Mouse (Mus musculus) megakaryocyte, embryonic 14.5 days (primary cell): Measurements from ENCODE around the gene Mllt6. TPM values are rescaled to one million over a fixed set of nuclear protein-coding genes. Genes with fewer than 3 reads are reported as not detected.

ENCODE experiments used
- H3K27me3 ChIP-seq: replicated peaks from 2 replicates; pipeline ENCODE3; 2012; ENCODE audit warnings: inconsistent platforms
- H3K36me3 ChIP-seq: replicated peaks from 2 replicates; pipeline ENCODE3; 2012; ENCODE audit warnings: low read length, inconsistent platforms, mixed read lengths
- H3K4me1 ChIP-seq: 2 replicates; pipeline ENCODE4 v1.6.1; 2012; ENCODE audit warnings: inconsistent platforms
- H3K4me3 ChIP-seq: replicated peaks from 2 replicates; pipeline ENCODE3; 2012; ENCODE audit warnings: moderate library complexity, mild to moderate bottlenecking, inconsistent platforms
- H3K9me3 ChIP-seq: 2 replicates; pipeline ENCODE4 v1.6.1; 2012; ENCODE audit warnings: inconsistent platforms
- FLI1 ChIP-seq: IDR thresholded peaks from 2 replicates; pipeline ENCODE4 v1.6.1; 2012; ENCODE audit warnings: low read length, inconsistent platforms, mixed read lengths
- GATA1 ChIP-seq: IDR thresholded peaks from 3 replicates; pipeline ENCODE4 v1.6.1; 2012; ENCODE audit warnings: mixed read lengths, low read length, inconsistent platforms, borderline replicate concordance
- polyA plus RNA-seq: library from polyadenylated mRNA; stranded (reverse); fragments of >175 nt; gene quantifications from 2 replicates; pipeline ENCODE4 v1.2.3, GENCODE M21; 2012; ENCODE audit warnings: low replicate concordance; ENCODE audit not compliant: insufficient read depth

The Mllt6 gene
- polyA plus RNA-seq, 1 experiment = 8.6 TPM

GRCm38 (mm10) chr11:97659267-97659989 lies 3.8 kb upstream of the Mllt6 start:
- Histone ChIP-seq H3K27me3 (peaks cover 65% of the 10 kb centered on the region), H3K9me3 (no peaks in the 10 kb centered on the region), H3K4me3 (peak overlapping the region; percentile 93), H3K4me1 (peaks cover 55% of the 10 kb centered on the region), H3K36me3 (no peaks in the 10 kb centered on the region)
- TF ChIP-seq GATA1 (no peak), FLI1 (no peak)

GRCm38 (mm10) chr11:97659990-97660714 lies 3.1 kb upstream of the Mllt6 start:
- Histone ChIP-seq H3K27me3 (peaks cover 64% of the 10 kb centered on the region), H3K4me3 (peak overlapping the region; percentile 93), H3K36me3 (no peaks in the 10 kb centered on the region), H3K9me3 (no peaks in the 10 kb centered on the region), H3K4me1 (peaks cover 58% of the 10 kb centered on the region)
- TF ChIP-seq FLI1 = no peak

- no peak for TF ChIP-seq GATA1
- TF ChIP-seq FLI1 = no peak
- peaks cover 6% of the 10 kb centered on the region; the same call in 1 of the 2 replicates for H3K9me3 ChIP-seq
- H3K36me3 ChIP-seq = peaks cover 8% of the 10 kb centered on the region
- H3K4me1 ChIP-seq = peaks cover 64% of the 10 kb centered on the region
- H3K4me3 ChIP-seq = peak overlapping the region; percentile 93
- peaks cover 64% of the 10 kb centered on the region for H3K27me3 ChIP-seq
Observed at GRCm38 (mm10) chr11:97660734-97661647, 2.2 kb upstream of the Mllt6 start.

- Histone ChIP-seq H3K9me3 (peaks cover 8% of the 10 kb centered on the region; the same call in 1 of the 2 replicates), H3K4me1 (peaks cover 67% of the 10 kb centered on the region), H3K4me3 (peak overlapping the region; percentile 93), H3K36me3 (peaks cover 14% of the 10 kb centered on the region), H3K27me3 (peaks cover 64% of the 10 kb centered on the region)
- TF ChIP-seq FLI1 (no peak), GATA1 (no peak)
Observed at GRCm38 (mm10) chr11:97661648-97662133, 1.5 kb upstream of the Mllt6 start.

GRCm38 (mm10) chr11:97662207-97662892 lies 864 bp upstream of the Mllt6 start:
- peaks cover 63% of the 10 kb centered on the region for H3K27me3 ChIP-seq
- H3K4me3 ChIP-seq = peak overlapping the region; percentile 93
- TF ChIP-seq GATA1 = no peak
- no peak for TF ChIP-seq FLI1
- H3K36me3 ChIP-seq = peaks cover 20% of the 10 kb centered on the region
- peaks cover 8% of the 10 kb centered on the region; the same call in 1 of the 2 replicates for H3K9me3 ChIP-seq
- H3K4me1 ChIP-seq = peaks cover 71% of the 10 kb centered on the region

- H3K36me3 ChIP-seq = peaks cover 30% of the 10 kb centered on the region
- H3K4me3 ChIP-seq = peak overlapping the region; percentile 93
- TF ChIP-seq GATA1 (no peak), FLI1 (no peak)
- H3K4me1 ChIP-seq = peaks cover 65% of the 10 kb centered on the region
- peaks cover 8% of the 10 kb centered on the region; the same call in 1 of the 2 replicates for H3K9me3 ChIP-seq
- H3K27me3 ChIP-seq = peaks cover 69% of the 10 kb centered on the region
Observed at GRCm38 (mm10) chr11:97663528-97664338, 519 bp downstream of the Mllt6 start.

- H3K27me3 ChIP-seq = peaks cover 69% of the 10 kb centered on the region
- TF ChIP-seq FLI1 (no peak), GATA1 (no peak)
- H3K4me1 ChIP-seq = peaks cover 63% of the 10 kb centered on the region
- H3K4me3 ChIP-seq = peak overlapping the region; percentile 93
- H3K9me3 ChIP-seq = peaks cover 8% of the 10 kb centered on the region; the same call in 1 of the 2 replicates
- H3K36me3 ChIP-seq = peaks cover 36% of the 10 kb centered on the region
Observed at GRCm38 (mm10) chr11:97664339-97664665, 1.1 kb downstream of the Mllt6 start.

GRCm38 (mm10) chr11:97664771-97665240 lies 1.6 kb downstream of the Mllt6 start:
- H3K36me3 ChIP-seq = peaks cover 41% of the 10 kb centered on the region
- TF ChIP-seq GATA1 = no peak
- no peak for TF ChIP-seq FLI1
- H3K4me1 ChIP-seq = peaks cover 63% of the 10 kb centered on the region
- peaks cover 68% of the 10 kb centered on the region for H3K27me3 ChIP-seq
- H3K9me3 ChIP-seq = peaks cover 8% of the 10 kb centered on the region; the same call in 1 of the 2 replicates
- no peak overlapping the region for H3K4me3 ChIP-seq
